Mouse (Mus musculus) gastrocnemius, postnatal 10 days (tissue): ENCODE measurements at regions not wholly inside any gene's neighbourhood (a gene's known extent, or its start where the extent isn't known, plus 50 kb on each side); places are given as distances from the start of the nearest gene placed in this dataset.

Experiments used
- DNase-seq: peaks from one replicate; pipeline ENCODE4 v3.0.0; 2021; ENCODE audit warnings: mixed read lengths

GRCm38 (mm10) chr3:81482742-81483141 lies 446.5 kb downstream of the Pdgfc start:
- no peak for DNase-seq

- no peak for DNase-seq
These were observed 447.1 kb downstream of the Pdgfc start for GRCm38 (mm10) chr3:81483363-81483762.

GRCm38 (mm10) chr3:81505316-81505715 lies 427.1 kb upstream of the Ctso start:
- no peak for DNase-seq

GRCm38 (mm10) chr3:81508611-81509010 lies 423.8 kb upstream of the Ctso start:
- no peak for DNase-seq

- DNase-seq: no peak
These were observed 410.6 kb upstream of the Ctso start for GRCm38 (mm10) chr3:81521804-81522203.

- no peak for DNase-seq
These were observed 401.5 kb upstream of the Ctso start for GRCm38 (mm10) chr3:81530872-81531271.

- no peak for DNase-seq
These were observed 396.8 kb upstream of the Ctso start for GRCm38 (mm10) chr3:81535448-81536205.

GRCm38 (mm10) chr3:81554773-81555172 lies 377.6 kb upstream of the Ctso start:
- no peak for DNase-seq

GRCm38 (mm10) chr3:81562610-81563258 lies 369.7 kb upstream of the Ctso start:
- DNase-seq: no peak

GRCm38 (mm10) chr3:81563858-81564756 lies 368.3 kb upstream of the Ctso start:
- peak; percentile 6 for DNase-seq

GRCm38 (mm10) chr3:81564757-81565063 lies 367.7 kb upstream of the Ctso start:
- no peak for DNase-seq

- DNase-seq: no peak
These were observed 348.9 kb upstream of the Ctso start for GRCm38 (mm10) chr3:81583387-81584027.

- DNase-seq: no peak
These were observed 343.3 kb upstream of the Ctso start for GRCm38 (mm10) chr3:81589109-81589508.

GRCm38 (mm10) chr3:81629157-81629556 lies 303.2 kb upstream of the Ctso start:
- no peak for DNase-seq

GRCm38 (mm10) chr3:81658490-81658889 lies 273.9 kb upstream of the Ctso start:
- no peak for DNase-seq

- no peak for DNase-seq
These were observed 270.8 kb upstream of the Ctso start for GRCm38 (mm10) chr3:81661620-81662019.

- no peak for DNase-seq
These were observed 266.1 kb upstream of the Ctso start for GRCm38 (mm10) chr3:81666262-81666661.

- DNase-seq: no peak
These were observed 255.8 kb upstream of the Ctso start for GRCm38 (mm10) chr3:81676570-81676969.

GRCm38 (mm10) chr3:81701974-81702697 lies 230.3 kb upstream of the Ctso start:
- DNase-seq: no peak

GRCm38 (mm10) chr3:81718911-81719310 lies 213.5 kb upstream of the Ctso start:
- no peak for DNase-seq

- DNase-seq: no peak
These were observed 196.9 kb upstream of the Ctso start for GRCm38 (mm10) chr3:81735463-81735862.

- DNase-seq: no peak
These were observed 195.6 kb upstream of the Ctso start for GRCm38 (mm10) chr3:81736838-81737237.
